Mouse (Mus musculus): Measurements from ENCODE around the gene Ndufa5.

Gene Ndufa5

DNA sequence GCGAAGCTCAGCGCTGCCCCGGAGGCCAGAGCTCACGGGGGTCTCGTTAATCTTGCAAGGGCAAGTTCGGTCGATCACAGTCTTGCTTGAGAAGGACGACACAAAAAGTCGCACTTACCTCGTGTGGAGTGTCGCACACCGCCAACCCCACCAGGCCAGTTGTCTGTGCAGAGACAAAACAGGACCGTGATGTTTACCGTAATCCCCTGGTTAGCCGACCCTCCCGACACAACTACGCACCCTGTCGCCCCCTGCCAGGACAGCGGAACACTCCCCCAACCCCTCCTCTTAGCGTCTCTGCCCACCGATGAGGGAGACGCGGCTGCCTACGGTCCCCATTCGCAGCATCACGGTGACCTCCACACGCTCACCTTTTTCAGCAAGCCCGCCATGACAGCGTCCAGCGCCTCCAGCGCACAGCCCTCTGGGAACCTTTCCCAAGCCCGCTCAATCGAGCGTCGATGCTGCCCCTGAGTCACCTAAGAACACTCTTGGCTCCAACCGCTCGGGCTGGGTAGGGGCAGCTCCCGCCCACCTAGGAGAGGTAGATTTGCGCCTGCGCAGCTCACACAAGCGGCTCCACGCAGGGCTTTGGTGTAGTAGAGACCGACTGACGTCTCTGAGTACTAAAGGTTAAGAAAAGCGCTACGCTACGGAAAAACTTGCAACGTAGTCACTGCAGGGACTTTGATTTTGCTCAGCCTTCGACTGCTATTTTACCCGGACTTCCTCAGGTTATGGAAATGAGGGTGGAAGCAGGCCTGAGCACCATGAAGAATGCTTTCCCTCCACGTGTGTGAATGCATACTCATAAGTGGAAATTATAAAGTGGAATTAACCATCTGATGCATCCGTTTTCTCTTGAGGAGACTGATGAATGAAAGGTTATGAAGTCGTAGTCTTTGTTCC is at the start of gene Ndufa5:
Gene Ndufa5, minus strand, starts transcription at position 859 of the 909 bp plus-strand sequence.
- peak; percentile 94 to 96 for DNase-seq

DNA sequence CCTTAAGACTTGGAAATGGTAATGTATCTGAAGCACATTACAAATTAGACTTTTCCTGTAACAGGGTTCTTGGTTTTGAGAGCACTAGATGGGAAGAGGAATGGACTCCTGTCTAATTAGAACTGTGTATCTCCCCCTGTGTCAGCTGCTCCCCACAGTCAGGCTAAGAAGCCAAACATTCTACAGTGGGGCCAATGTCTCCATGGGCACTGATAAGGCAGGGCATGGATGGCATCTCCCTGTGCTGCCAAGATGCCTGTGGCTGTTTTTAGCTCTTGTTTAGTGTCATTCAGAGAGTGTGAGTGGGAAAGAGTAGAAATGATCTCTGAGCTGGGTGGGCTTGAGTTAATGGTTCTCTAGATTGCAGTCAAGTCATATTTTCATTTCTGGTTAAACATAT is 45.5 kb upstream of the Ndufa5 start:
- DNase-seq: no peak

DNA sequence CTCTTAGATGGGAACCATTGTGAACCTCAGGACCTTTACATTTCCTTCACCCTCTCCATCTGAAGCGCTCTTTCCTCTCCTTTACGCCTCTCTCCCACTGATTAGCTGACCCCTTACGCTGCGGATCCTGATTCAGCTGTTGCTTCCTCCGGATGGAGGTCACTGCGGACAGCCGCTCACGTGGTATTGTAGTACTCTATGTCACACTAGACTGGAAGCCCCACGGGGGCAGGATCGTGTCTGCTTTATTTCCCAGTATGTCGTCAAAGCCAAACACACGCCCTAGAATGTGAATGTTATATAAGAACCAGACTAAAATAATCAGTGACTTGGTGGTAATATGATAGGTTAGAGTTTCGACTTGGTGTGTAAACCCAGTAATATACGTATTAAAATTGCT is 44.6 kb upstream of the Ndufa5 start:
- no peak for DNase-seq

DNA sequence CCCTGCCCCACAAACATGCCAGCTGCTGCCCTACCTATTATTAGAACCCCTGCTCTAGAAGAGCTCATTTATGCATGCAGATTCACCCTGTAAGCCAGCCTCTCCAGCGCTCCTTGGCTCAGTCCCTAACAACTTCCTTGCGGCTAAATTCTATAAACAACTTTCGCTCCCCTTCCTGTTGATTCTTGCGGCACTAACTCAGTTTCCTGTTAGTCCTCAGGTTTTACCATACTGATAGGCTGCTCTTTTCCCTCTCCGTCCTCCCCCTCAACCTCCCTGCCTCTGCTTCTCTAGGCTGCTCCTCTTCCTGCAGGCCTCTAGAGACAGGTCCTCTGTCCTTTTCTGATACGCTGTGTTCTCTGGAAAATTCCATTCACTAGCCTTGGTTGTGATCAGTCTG is 43.3 kb upstream of the Ndufa5 start:
- peak in 1 of 2 experiments; percentile 37 for DNase-seq

DNA sequence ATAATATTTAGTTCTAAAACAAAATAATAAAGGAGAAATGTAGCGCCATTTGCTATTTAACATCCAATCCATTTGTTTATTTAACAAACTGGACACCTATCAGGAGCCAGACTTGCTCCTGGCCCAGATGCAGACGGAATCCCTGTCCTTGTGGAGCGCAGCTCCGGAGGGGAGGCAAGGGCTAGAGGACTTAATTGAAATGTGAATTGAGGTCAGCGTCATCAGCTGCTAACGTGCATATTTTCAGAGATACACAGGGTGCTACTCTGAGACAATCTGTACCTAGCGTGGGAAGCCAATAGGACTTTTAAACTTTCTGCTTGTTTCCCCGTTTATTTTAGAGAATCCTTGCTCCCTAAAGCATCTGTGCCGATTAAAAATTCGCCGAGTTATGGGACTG is 42.5 kb upstream of the Ndufa5 start:
- DNase-seq: no peak

DNA sequence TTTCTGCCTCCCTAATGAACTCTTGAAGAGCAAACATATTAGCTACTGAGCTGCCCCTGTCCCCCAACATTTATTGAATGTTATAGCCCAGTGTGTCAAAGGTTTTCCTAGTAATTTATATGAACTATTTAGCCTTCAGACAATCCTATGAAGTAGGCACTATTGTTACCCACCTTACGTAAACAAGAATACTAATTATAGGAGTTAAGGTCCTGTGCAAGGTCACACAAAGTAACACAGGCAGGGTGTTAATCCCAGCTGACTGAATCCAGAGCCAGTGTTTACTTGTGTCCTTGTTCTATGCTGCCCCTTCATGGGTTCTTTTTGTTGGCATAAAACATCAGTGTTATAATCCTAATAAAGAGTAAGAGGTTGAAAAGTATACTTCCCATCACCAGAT is 41.9 kb upstream of the Ndufa5 start:
- DNase-seq: no peak

DNA sequence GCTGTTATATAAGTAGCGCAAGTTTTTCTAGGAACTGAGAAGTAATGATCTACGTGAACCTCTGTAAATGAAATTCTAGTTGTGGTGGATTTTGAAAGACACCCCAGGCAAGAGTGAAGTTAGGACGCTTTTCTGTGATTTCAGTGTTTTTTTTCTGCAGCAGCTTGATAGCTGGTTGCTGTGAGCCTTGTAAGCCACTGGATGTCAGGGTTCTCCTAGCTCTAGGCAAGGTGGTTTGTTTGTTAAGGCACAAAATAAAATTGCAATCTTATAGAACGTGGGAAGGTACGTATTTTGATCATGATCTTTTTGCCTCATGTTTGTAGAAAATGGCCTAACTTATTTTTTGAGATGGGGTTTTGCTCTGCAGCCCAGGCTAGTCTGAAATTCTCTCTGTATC is 41.1 kb upstream of the Ndufa5 start:
- DNase-seq: no peak

DNA sequence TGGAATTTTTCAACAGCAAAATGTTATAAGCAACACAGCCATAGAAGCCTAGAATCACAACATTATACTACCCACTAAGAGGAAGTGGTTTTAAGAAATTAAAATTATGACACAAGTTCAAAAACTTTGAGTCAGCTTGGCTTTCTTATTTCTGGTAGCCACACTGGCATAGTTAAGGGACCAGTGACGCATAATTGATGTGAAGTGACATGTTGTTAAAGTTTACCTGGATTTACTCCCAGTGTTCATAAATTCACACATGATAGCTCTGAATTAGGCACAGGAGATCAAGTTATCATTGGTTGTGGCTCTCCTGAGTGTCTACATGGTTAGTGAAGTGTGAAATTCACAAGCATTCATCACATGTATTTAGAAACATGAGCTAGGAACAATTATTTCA is 37.1 kb upstream of the Ndufa5 start:
- DNase-seq: no peak

DNA sequence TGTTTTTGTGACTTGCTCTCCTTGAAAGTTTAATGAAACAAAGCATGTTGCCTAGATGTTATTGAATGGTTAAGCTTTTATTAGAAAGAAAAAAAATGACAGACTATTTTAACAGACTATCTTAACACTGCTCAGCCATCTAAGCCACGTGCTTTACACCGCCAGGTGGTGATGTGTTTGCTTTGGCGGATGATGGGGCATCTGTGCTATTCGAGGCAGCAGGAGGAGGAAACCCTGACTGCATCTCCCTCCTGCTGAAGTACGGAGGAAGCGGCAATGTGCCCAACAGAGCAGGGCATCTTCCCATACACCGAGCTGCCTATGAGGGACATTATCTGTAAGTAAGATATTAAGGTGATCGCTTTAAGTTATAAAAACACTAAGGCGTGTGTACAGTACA is 36.3 kb upstream of the Ndufa5 start:
- DNase-seq: no peak

DNA sequence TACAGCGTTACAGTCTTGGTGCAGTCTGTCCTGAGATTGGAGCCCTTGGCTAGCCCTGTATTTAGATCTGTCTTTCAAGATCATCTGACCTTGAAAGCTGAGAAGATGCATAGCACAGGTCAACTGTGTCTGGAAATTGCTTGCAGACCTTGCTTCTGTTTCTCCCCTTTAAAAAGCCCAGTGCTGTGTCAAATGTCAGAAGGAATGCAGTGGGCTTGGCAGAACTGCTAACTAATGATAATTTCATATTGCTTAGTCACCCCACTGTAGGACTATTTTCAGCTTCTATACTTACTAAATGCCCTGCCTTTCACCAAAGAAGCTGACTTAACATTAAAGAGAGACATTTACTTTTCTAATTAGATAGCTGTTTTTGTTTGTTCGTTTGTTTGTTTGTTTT is 27.7 kb upstream of the Ndufa5 start:
- DNase-seq: no peak

DNA sequence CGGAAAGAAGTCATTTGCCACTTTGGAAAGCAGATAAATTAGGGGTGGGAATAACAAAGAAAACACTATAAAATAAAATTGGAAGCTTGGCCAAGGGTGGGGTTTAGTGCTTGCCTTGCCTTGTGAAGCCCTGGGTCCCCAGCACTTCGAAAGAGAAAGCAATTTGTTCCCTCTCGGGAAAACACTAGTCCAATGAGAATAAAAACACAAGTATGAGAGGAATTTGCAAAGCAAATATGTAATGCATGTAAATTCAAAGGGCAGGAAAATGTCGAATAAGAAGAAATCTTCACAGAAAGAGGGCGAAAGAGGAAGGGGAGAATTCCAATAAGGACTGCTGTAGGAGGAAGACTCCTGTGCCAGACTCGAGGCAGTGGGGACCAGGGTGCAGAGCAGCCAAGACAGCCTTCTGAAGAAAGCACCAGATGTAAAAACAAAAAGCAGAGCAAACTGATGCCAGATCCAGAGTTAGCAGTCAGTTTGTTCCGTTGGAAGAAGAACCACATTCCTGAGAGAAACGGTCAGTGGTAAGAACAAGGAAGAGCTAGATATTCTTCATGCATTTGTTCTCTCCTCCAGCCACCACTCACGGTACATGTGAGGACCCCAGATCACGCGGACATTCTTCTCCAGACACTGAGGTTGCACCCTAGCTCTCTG is 26.7 kb upstream of the Ndufa5 start:
- DNase-seq: no peak

DNA sequence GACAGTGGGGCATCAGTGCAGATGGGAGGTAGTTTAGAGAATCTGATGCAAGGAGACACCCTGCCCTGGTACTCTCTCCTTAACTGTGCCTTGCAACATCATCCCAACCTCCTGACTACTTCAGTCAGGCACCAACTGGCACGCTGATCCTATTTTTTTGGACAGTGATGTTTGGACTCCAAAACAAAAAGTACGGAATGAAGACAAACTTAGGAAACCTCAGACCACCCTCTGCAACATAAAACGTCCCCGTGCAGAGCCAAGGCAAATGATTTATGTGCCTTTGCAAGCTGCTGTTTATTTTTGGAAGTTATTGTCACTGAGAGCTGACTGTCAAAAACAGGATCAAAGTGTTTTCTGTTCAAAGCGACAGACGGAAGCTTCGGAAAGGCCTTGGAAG is 24.2 kb upstream of the Ndufa5 start:
- no peak for DNase-seq

DNA sequence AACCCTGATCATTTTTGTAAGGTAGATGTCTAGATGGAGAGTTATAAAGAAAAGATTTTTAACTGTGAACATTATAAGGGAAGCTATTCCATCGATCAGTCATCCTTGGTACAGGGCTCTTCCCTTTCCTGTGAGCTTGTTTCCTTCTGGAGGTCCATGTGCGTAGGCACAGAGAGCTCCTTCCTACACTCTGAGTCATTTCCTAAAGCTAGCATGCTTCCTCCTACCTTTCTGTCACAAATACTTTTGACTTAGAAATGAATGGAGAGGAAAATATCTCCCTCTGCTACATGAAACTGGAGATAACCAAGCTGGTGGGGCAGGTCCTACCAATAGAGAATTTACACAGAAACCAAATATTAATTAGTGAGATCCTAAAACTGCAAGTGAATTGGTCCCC is 22.0 kb upstream of the Ndufa5 start:
- DNase-seq: no peak

DNA sequence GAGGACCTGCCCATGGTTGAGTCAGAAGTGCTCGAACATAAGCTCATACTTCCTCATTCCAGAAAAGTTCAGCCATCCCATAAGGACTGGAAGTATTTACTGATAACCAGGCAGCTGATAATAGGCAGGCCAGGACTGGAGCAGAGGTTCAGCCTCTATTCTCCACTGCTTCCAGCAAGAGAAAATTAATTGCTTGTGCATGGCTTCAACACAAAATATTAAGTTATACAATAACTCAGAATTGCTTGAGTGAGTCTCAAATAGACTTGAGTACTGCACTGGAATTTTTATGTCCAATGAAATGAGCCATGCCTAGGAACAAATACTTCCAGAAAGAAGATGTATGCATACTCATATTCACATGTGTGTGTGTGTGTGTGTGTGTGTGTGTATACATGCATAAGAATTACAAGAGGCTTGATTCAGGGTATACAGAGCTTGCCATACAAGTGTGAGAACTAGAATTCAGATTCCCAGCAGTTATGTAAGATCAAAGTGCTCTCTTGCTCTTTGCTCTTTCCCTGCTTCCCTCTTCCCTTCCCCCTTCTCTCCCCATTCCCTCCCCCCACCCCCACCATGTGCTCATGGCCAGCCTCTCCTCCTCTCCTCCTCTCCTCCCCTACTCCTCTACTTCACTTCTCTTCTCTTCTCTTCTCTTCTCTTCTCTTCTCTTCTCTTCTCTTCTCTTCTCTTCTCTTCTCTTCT is 19.1 kb upstream of the Ndufa5 start:
- no peak for DNase-seq

DNA sequence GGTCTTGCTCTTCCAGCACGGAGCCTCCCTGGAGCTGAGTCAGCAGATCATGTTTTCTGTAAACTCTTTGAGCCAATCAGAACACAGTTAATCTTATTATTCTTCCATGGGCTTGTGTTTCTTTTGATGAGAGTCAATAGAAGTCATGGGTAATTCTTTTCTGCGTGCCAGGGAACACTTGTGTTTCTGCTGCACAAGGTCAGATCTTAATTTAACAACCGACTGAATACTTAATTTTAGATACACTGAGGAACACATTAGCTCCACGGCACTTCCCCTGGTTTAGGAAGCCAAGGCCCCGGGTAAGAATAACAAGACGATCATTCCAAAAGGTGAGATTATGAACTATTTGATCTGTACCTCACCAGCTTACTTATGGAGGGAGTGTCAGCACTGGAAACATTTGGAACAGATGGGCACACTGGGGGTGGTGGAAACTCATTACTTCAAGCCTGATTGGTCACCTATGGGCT is 15.3 kb upstream of the Ndufa5 start:
- DNase-seq: no peak

DNA sequence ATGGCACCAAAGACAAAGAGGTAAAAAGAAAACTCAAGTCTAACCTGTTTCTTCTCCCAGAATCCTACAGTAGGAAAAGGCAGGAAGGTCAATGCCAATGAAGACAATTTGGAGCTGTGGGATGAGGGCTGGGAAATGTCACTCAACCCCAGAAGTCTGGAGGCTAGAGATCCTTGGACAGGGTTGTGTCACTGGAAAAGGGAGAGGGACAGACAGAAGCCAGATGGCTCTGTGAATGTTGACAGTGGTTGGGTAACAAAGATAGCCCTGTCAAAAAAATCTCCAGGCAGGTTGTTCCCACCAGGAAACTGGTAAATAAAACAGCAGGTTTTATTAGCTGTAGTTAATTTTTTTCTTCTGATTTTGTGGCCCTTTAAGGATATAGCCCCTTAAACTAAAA is 14.6 kb upstream of the Ndufa5 start:
- DNase-seq: peak in 1 of 2 experiments; percentile 19

DNA sequence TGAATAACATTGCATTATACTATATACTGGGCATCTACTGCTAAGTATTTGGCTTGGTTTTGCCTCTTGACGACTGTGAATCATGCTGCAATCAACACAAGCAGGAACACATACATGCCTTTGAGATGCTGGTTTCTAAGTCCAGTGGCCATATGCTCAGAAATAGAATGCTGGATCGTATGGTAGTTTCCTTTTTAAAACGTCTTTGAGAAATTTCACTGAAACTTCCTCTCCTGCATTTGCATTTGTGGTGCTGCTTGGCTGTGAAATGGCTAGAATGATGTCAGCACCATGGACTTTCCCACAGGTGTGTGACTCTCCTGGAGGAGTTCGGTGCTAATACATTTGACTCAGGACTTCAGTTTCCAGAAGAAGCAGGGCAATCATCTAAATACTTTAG is 12.3 kb upstream of the Ndufa5 start:
- no peak for DNase-seq

DNA sequence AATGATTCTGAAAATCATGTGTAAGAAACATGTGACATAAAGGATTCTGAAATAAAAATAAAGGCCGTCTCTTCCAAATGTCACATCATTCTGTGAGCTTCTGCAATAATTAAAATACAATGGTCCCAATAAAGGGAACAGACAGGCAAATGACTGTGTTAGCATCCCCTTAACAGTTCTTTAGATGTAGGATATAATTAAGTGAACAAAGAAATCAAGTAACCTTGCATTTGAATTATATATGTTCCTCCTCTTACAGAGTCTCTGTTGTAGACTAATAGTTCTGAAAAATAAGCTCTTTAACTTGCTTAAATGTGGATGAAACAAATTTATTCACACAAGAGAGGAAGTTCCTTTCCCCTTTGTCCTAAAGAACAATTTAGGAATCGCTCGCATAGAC is 10.6 kb upstream of the Ndufa5 start:
- no peak for DNase-seq

DNA sequence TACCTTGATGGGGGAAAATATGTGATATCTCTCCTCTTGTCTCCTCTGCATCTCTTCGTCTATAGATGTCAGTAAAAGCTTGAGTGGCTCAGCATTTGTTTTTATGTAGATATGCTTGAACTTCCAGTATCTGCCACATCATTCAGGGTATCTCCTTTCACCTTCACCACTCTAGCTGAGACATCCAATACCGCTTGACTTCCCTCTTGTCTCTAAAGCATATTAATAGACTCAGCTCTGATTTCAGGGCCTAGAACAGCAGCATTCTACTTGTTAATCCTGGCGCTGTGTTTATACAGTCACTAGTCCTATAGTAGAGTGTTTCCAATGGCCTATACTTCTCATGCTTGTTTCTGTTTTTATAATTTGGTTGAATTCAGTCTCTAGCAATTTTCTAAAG is 5.0 kb upstream of the Ndufa5 start:
- DNase-seq: no peak

DNA sequence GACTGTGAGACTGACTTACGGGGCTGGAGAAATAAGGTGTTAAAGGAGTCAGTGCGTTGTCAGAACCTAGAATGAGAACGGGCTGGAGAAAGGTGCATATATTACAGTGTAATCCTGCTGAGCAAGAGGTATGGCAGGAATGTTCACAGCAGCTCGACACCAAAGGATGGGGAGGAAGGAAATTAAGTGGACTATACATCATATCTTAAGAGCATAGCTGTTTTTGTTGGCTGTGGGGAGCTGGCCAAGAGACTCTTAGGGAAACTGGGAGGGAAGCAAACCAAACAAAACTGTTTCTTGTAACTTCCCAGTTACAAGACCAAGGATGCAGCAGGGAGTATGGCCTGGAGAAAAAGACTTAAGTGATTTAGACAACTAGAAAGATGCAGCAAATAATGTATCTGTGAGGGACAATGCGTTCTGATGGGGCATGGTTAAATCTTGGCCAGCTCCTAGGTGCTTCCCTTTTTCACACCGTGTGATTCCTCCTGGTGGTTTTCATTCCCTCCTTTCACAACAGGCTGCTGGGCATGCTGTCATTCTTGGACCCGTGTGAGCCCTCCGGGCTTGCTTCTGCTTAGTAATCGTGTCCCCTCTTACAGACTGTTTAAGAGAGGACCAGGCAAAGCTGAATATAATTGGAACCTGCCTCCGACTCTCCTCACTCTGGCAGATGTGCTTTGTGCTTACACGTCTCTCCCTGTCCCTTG is 3.1 kb upstream of the Ndufa5 start:
- DNase-seq: no peak

DNA sequence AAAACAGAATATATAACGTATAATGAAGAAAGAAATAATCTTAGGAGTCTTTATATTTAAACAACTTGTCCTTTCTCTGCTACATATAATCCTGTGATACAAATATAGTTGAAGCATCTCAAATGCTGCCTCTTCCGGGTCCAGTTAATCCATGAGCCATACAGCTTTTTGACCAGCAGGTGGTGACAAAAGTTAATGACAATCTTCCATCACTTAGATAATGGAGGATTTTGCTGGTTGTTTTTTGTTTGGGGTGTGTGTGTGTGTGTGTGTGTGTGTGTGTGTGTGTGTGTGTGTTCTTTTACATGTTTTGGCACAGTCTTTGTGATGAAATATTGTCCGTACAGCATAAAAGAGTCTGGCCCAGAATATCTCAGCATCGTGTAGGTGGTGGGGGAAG is 2.4 kb upstream of the Ndufa5 start:
- peak in 1 of 2 experiments; percentile 56 for DNase-seq

DNA sequence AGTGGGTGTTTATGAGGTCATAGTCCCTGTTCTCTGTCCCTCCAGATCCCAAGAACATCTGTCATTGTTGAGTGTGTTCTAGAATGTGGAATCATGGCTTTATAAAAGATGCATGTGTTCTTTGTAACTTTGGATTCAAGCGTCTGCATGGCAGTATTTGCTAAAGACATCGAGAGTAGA is 141 bp upstream of the Ndufa5 start, which contains the start of gene Asb15:
Gene Asb15, plus strand, starts transcription at position 81 of the 180 bp plus-strand sequence.
- no peak for DNase-seq

DNA sequence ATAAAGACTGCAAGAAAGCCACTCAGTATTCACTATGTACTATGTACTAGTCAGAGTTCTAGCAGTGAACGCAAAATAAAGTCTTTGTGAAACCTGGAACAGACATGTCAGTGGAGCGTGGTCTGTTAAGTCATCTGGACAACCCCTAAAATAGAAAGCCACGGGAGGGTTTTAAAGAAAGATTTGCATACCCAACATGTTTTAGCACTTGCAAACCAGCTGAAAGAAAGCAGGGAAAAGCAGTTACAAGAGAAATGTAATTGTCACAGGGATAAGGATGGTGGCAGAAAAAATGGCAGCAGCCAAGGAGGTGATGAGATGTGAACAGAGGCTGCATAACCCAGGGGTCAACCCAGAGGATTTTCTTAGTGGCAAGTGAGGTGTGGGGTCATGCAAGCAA is 2.1 kb downstream of the Ndufa5 start:
- no peak for DNase-seq
